Mouse (Mus musculus) C2C12 (cell line): Measurements from ENCODE around the gene Fam168a. TPM values are rescaled to one million over a fixed set of nuclear protein-coding genes. Genes with fewer than 3 reads are reported as not detected.
A peak's percentile ranks its signal among the peaks of the same experiment; 100 is the strongest.

Experiments used
- H3K27me3 ChIP-seq: one replicate; pipeline ENCODE4 v1.6.1; 2011; ENCODE audit not compliant: control insufficient read depth, insufficient read depth, insufficient read length
- H3K36me3 ChIP-seq: one replicate; pipeline ENCODE4 v1.6.1; 2011; ENCODE audit not compliant: control insufficient read depth, insufficient read depth
- H3K4me3 ChIP-seq: one replicate; pipeline ENCODE4 v1.5.1; 2011; ENCODE audit warnings: mild to moderate bottlenecking, control low read depth; ENCODE audit not compliant: poor library complexity, insufficient read depth, severe bottlenecking
- H3K79me2 ChIP-seq: one replicate; pipeline ENCODE4 v1.6.1; 2011; ENCODE audit not compliant: control insufficient read depth, insufficient read depth
- H3K79me3 ChIP-seq: one replicate; pipeline ENCODE4 v1.6.1; 2011; ENCODE audit warnings: low read depth, control low read depth
- H3ac ChIP-seq: one replicate; pipeline ENCODE3; 2011; ENCODE audit warnings: low read depth; ENCODE audit not compliant: control insufficient read depth, insufficient read length
- CEBPB ChIP-seq: IDR thresholded peaks from one replicate; pipeline ENCODE4 v1.6.1; 2011; ENCODE audit warnings: low read depth, mild to moderate bottlenecking, control low read depth, moderate library complexity
- CTCF ChIP-seq: IDR thresholded peaks from one replicate; pipeline ENCODE4 v1.5.1; 2011; ENCODE audit not compliant: control insufficient read depth, insufficient read depth, insufficient read length
- FOSL1 ChIP-seq: IDR thresholded peaks from one replicate; pipeline ENCODE4 v1.8.0; 2011; ENCODE audit warnings: mild to moderate bottlenecking, low read length; ENCODE audit not compliant: poor library complexity, insufficient read depth, severe bottlenecking
- MAX ChIP-seq: IDR thresholded peaks from one replicate; pipeline ENCODE4 v1.6.1; 2011; ENCODE audit warnings: mild to moderate bottlenecking, control low read depth
- MYOD1 ChIP-seq: IDR thresholded peaks from one replicate; pipeline ENCODE4 v1.6.1; 2011; ENCODE audit warnings: low read depth; ENCODE audit not compliant: control insufficient read depth, insufficient read length
- MYOG ChIP-seq: IDR thresholded peaks from one replicate; pipeline ENCODE4 v1.6.1; 2011; ENCODE audit not compliant: control insufficient read depth, insufficient read length; ENCODE audit errors: extremely low read depth
- USF1 ChIP-seq: IDR thresholded peaks from one replicate; pipeline ENCODE4 v1.6.1; 2011; ENCODE audit warnings: low read depth, mild to moderate bottlenecking, control low read depth, moderate library complexity
- long read RNA-seq, 2 experiments: library from polyadenylated mRNA; unstranded; transcript quantifications; one replicate each; pipeline ENCODE4 v2.0.0; 2019 to 2020
- polyA plus RNA-seq: library from polyadenylated mRNA; unstranded; fragments of >200 nt; fragmentation: generic; extraction: Trizol; gene quantifications from one replicate; pipeline ENCODE4 v1.2.1, GENCODE M21; 2012; ENCODE audit warnings: missing spikeins

Gene Fam168a
- 30.5 TPM for polyA plus RNA-seq
- long read RNA-seq, experiment 1, full-length matches to known transcripts = 5 of 15 reads
- long read RNA-seq, experiment 1, partial matches to known transcripts = 0 of 15 reads
- long read RNA-seq, experiment 1, other reads (novel, unspliced or antisense) = 10 of 15 reads
- long read RNA-seq, experiment 2, full-length matches to known transcripts = 7 of 20 reads
- long read RNA-seq, experiment 2, partial matches to known transcripts = 6 of 20 reads
- long read RNA-seq, experiment 2, other reads (novel, unspliced or antisense) = 7 of 20 reads

GRCm38 (mm10) chr7:100706143-100706841 lies at the start of gene Fam168a:
Gene Fam168a (plus strand): TSS chr7:100706635.
- H3K79me2 ChIP-seq = peaks cover 33% of the 10 kb centered on the region
- TF ChIP-seq MYOG (no peak), MYOD1 (no peak), USF1 (no peak), CTCF (no peak), CEBPB (peak; percentile 72), FOSL1 (no peak), MAX (peak; percentile 54)
- H3K36me3 ChIP-seq = no peaks in the 10 kb centered on the region
- peak within 1 kb of the TSS; percentile 57 for H3K4me3 ChIP-seq
- H3K27me3 ChIP-seq = no peaks in the 10 kb centered on the region
- peak within 1 kb of the TSS; percentile 72 for H3ac ChIP-seq
- H3K79me3 ChIP-seq = peaks cover 7% of the 10 kb centered on the region

DNA sequence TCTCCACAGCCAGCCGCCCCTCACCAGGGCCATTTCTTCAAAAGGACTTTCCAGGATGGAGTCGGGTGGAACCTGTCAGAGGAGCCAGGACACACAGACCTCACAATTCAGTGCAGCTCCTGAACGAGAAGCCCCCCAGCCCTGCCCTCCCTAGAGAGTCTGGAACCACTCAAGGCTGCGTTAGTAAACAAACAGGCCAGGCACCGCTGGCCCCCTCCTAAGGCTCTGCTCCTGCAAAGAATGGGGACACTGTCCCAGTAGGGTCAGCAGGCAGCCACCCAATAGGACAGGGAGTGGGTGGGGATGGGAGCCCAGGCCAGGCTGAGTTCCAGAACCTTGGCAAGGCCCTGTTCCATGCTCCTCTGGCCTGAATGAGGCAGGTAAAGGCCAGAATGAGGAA lies 49.7 kb upstream of the Fam168a start:
- Histone ChIP-seq H3K27me3 (no peaks in the 10 kb centered on the region), H3K4me3 (no peak overlapping the region), H3K36me3 (no peaks in the 10 kb centered on the region), H3K79me2 (no peaks in the 10 kb centered on the region), H3K79me3 (no peaks in the 10 kb centered on the region), H3ac (no peak overlapping the region)
- no peak for TF ChIP-seq FOSL1
- no peak for TF ChIP-seq MYOD1
- TF ChIP-seq USF1 = no peak
- no peak for TF ChIP-seq MYOG
- no peak for TF ChIP-seq CEBPB

DNA sequence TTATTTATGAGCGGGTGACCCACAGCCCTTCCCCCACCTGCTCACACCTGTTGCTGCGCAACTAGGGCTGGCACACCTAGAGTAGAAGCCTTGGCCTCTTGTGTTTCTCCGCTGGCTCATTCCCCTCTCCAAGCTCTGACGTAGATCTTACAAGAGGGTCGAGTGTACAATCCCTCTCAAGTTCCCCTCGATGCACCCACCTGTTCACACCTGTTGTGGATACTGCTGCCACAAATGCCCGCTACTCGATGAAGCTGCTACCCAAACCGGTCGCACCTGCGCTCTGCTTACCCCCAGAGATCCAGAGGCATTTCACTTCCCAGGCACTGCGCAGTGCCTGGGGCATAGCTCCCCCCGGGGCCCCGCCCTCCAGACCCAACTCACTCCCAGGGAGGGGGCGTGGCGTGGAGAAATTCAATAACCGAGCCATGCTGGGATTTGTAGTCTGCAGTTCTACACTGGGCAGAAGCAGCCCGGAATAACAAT lies 48.3 kb upstream of the Fam168a start:
- Histone ChIP-seq H3K79me3 (no peaks in the 10 kb centered on the region), H3K79me2 (no peaks in the 10 kb centered on the region), H3K36me3 (no peaks in the 10 kb centered on the region), H3ac (no peak overlapping the region), H3K27me3 (no peaks in the 10 kb centered on the region), H3K4me3 (no peak overlapping the region)
- TF ChIP-seq FOSL1 = no peak
- no peak for TF ChIP-seq MAX
- no peak for TF ChIP-seq CEBPB
- no peak for TF ChIP-seq MYOG
- no peak for TF ChIP-seq CTCF
- no peak for TF ChIP-seq USF1
- TF ChIP-seq MYOD1 = no peak

DNA sequence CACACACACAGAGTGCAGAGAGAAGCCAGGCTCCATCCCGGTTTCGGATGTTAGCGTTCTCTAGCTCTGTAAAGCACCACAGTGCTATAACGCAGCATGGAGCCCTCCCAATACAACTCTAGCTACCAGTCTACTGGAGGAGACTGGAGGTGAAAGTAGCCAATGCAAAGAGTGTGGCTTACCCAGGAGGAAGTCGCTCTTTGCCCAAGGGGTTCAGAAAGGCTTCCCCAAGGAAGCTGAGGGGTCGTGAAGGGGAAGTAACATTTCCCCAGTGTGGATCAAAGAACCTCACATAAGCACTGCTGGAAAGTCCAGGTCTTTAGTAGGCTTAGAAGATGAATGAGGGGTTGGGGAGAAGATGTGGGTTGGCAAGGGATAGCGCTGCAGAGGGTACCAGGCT lies 45.2 kb upstream of the Fam168a start:
- Histone ChIP-seq H3ac (no peak overlapping the region), H3K79me2 (no peaks in the 10 kb centered on the region), H3K4me3 (no peak overlapping the region), H3K27me3 (no peaks in the 10 kb centered on the region), H3K36me3 (no peaks in the 10 kb centered on the region), H3K79me3 (no peaks in the 10 kb centered on the region)
- TF ChIP-seq CTCF (no peak), MYOD1 (no peak), MAX (no peak), FOSL1 (no peak), USF1 (no peak), MYOG (no peak), CEBPB (no peak)

DNA sequence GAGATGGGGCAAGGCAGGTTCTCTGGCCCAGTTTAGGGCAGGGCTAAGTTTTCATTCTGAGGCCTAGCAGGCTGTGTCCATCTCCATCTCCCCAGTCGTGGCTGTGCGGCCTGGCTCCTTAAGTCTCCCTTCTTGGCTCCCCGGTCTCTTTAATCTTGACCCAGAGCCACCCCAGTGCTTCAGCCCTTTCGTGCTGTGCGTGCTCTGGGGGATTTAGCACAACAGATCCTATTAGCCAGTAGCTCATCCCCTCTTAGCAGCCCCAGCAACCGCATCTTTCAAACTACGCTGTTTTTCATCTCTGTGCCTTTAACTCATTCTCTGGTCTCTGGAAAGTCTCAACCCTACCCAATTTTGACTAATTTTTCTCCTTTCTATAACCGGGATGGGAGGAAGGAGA lies 44.2 kb upstream of the Fam168a start, which contains the start of gene Plekhb1:
Gene Plekhb1 (minus strand): TSS at position 184 of the 400 bp plus-strand sequence.
- no peaks in the 10 kb centered on the region for H3K36me3 ChIP-seq
- TF ChIP-seq CEBPB = no peak
- no peak for TF ChIP-seq MYOD1
- TF ChIP-seq MAX = no peak
- no peak for TF ChIP-seq FOSL1
- TF ChIP-seq CTCF = no peak
- no peak for TF ChIP-seq USF1
- H3K4me3 ChIP-seq = no peak within 1 kb of the TSS

More for the DNA sequence above, 44.2 kb upstream of the Fam168a start, which contains the start of gene Plekhb1:
- Histone ChIP-seq H3ac (no peak within 1 kb of the TSS), H3K79me3 (no peaks in the 10 kb centered on the region), H3K27me3 (no peaks in the 10 kb centered on the region), H3K79me2 (no peaks in the 10 kb centered on the region)
